Comparison of ENCODE assay signal across 12 mouse cellular contexts in the genomic region with DNA sequence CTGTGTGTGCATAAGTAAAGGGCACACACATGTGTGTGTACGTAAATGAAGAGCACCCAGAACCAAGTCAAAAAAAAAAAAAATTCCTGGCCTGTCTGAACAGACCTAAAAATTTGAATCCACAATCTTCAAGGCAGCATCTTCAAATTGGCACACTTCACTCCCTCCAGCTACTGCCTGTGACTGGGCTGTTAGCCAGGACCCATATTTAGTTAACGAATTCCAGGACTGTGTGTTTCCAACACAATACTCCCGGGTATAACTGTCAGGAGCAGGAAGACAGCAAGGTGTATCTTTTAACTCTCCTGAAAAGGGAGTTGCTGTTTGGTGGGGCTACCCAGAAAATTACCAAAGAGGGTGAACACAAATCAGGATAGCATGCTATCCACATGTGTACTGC.
DNase-seq lines count a peak whose midpoint lies in the region; ATAC-seq and TF ChIP-seq lines count a peak whose summit lies in the region.
"Had no signal": no experiment of that assay in that cellular context is flagged by ENCODE, and none has a peak within 500 bp of the region (broad histone marks: within the 10 kb centered on the region; RNA-seq: fewer than 3 reads in every experiment).

No protein-coding gene starts in this region.

- no peak for DNase-seq in frontal cortex, postnatal 25 days (ENCODE audit: low spot score in 2 of 2)
- peak; percentile 45 for DNase-seq in lung, embryonic 14.5 days
- DNase-seq in lung, adult 18-20 months, result no peak
- DNase-seq in cerebellum, adult 9-10 months, result peak; percentile 68
- peak; percentile 36 to 67 for DNase-seq in left cerebral cortex, postnatal 25 days (ENCODE audit: low spot score in 2 of 2)
- DNase-seq in thymus, postnatal 4 days, result no peak
- DNase-seq: B cell, adult 2 months had no signal

- H3K9me3 ChIP-seq in lung, embryonic 14.5 days (ENCODE audit: low read depth, low read length), result no peaks in the 10 kb centered on the region
- H3K9me3 ChIP-seq in intestine, embryonic 16.5 days (ENCODE audit: control insufficient read depth, low read length), result no peaks in the 10 kb centered on the region
- H3K9me3 ChIP-seq: limb, embryonic 15.5 days; neural tube, embryonic 15.5 days had no signal

- no peak overlapping the region for H3K4me3 ChIP-seq in lung, embryonic 14.5 days (ENCODE audit: low read depth, low read length)
- H3K4me3 ChIP-seq in intestine, embryonic 16.5 days (ENCODE audit: low read length), result no peak overlapping the region
- H3K4me3 ChIP-seq: heart, adult 2 months; limb, embryonic 15.5 days; neural tube, embryonic 15.5 days had no signal

- H3K27ac ChIP-seq in lung, embryonic 14.5 days (ENCODE audit: low read depth), result no peak overlapping the region
- no peak overlapping the region for H3K27ac ChIP-seq in intestine, embryonic 16.5 days (ENCODE audit: low read length)
- H3K27ac ChIP-seq: heart, adult 2 months; limb, embryonic 15.5 days; neural tube, embryonic 15.5 days had no signal

- 46% methylated on average over 3 of the region's 3 CpGs for WGBS in lung, embryonic 14.5 days
- WGBS in intestine, embryonic 16.5 days, result 61% methylated on average over 3 of the region's 3 CpGs

- ATAC-seq in frontal cortex, adult (ENCODE audit: low TSS enrichment), result peak; percentile 82
- ATAC-seq in lung, embryonic 14.5 days (ENCODE audit: insufficient read depth), result no peak
- ATAC-seq in intestine, embryonic 16.5 days, result no peak

- no peaks in the 10 kb centered on the region for H3K4me1 ChIP-seq in lung, embryonic 14.5 days (ENCODE audit: insufficient read depth)
- no peaks in the 10 kb centered on the region for H3K4me1 ChIP-seq in intestine, embryonic 16.5 days (ENCODE audit: control insufficient read depth, insufficient read depth, low read length)
- H3K4me1 ChIP-seq: neural tube, embryonic 15.5 days had no signal

- no peak overlapping the region for H3K4me2 ChIP-seq in lung, embryonic 14.5 days
- no peak overlapping the region for H3K4me2 ChIP-seq in intestine, embryonic 16.5 days (ENCODE audit: low read depth, low read length)
- H3K4me2 ChIP-seq: limb, embryonic 15.5 days; neural tube, embryonic 15.5 days had no signal

- H3K27me3 ChIP-seq in lung, embryonic 14.5 days (ENCODE audit: insufficient read depth, low read length), result no peaks in the 10 kb centered on the region
- H3K27me3 ChIP-seq in intestine, embryonic 16.5 days (replicated peaks; ENCODE audit: control insufficient read depth, insufficient read depth, low read length), result no peaks in the 10 kb centered on the region
- H3K27me3 ChIP-seq: limb, embryonic 15.5 days; neural tube, embryonic 15.5 days had no signal

- no peak overlapping the region for H3K9ac ChIP-seq in lung, embryonic 14.5 days
- H3K9ac ChIP-seq in intestine, embryonic 16.5 days (ENCODE audit: low read depth, low read length), result no peak overlapping the region
- H3K9ac ChIP-seq: limb, embryonic 15.5 days; neural tube, embryonic 15.5 days had no signal

- peaks cover 14% of the 10 kb centered on the region for H3K36me3 ChIP-seq in lung, embryonic 14.5 days (ENCODE audit: insufficient read depth)
- H3K36me3 ChIP-seq in intestine, embryonic 16.5 days (ENCODE audit: control insufficient read depth, insufficient read depth, low read length), result no peaks in the 10 kb centered on the region
- H3K36me3 ChIP-seq: neural tube, embryonic 15.5 days had no signal

- TF ChIP-seq CTCF in lung, embryonic 14.5 days (IDR thresholded peaks at IDR 0.05; ENCODE audit: low read depth), result no peak

- intact Hi-C loops in left cerebral cortex, postnatal 25 days (cut with DNase I), result no loop called here

Comparison
In these comparisons a context has a peak if more than half of its experiments do, and no peak if none do; other contexts are left out.
1. DNase-seq: peak in lung, embryonic 14.5 days (single experiment), cerebellum, adult 9-10 months (single experiment) and left cerebral cortex, postnatal 25 days (2 of 2); none in frontal cortex, postnatal 25 days (0 of 2), lung, adult 18-20 months (0 of 2) and thymus, postnatal 4 days (single experiment).